Mouse (Mus musculus): ENCODE data around the gene Ppt2. TPM values are rescaled to one million over a fixed set of nuclear protein-coding genes. Genes with fewer than 3 reads are reported as not detected.
A peak's percentile ranks its signal among the peaks of the same experiment; 100 is the strongest.

Ppt2 gene
- polyA plus RNA-seq, 1 experiment from 2014 or later: 39.1 TPM

DNA sequence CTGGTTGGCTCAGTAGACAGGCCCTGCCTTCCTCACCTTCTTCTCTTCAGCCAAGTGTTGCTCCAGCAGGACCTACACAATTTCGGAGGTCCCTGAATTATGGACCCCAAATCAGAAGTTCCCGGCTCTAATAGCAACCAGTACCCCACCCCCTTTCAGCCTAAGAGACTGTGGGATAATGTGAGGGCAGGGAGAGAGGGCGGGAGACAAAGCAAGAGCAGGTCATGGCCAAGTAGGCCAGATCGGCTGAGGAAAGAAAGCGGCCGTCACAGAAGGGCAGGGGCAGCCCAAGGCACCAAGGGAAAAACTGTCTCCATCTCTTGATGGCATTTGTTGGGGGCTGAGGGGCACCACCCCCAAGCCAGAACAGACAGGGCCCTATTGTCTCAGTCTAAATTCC, 12.4 kb downstream of the Ppt2 start, which contains the start of gene Egfl8:
Gene Egfl8 (minus strand): TSS at position 101 of the 400 bp plus-strand sequence.
- H3K36me3 ChIP-seq: peaks cover 89% of the 10 kb centered on the region
- WGBS: 71% methylated on average over 6 of the region's 6 CpGs

DNA sequence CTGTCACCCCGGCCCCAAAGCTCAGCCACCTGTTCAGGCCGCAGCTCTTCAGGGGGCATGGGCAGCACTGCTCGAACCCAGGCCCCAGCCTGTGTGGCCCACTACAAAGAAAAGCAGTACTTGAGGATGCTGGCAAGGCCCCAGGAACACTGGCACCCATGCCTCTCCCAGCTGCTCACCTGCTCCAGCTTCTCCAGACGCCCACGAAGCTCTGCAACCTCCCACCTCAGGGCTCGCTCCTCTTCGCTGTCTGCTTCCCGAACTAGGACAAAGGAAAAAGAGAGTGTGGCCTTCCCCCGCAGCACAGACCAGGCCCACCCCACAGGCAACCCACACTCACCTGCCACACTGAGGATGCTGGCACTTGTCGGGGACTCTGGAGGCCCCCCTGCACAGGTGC, 14.5 kb downstream of the Ppt2 start:
- H3K27ac ChIP-seq: no peak overlapping the region
- peaks cover 4% of the 10 kb centered on the region; the same call in 1 of the 2 replicates for H3K4me1 ChIP-seq
- H3K9ac ChIP-seq: no peak overlapping the region
- H3K27me3 ChIP-seq: no peaks in the 10 kb centered on the region
- H3K9me3 ChIP-seq (replicated peaks): no peaks in the 10 kb centered on the region
- H3K4me3 ChIP-seq (replicated peaks): no peak overlapping the region
- H3K4me2 ChIP-seq: no peak overlapping the region
- WGBS: 89% methylated on average over 10 of the region's 10 CpGs
- no peak for ATAC-seq (replicated peaks; ENCODE audit: low FRiP score)
- H3K36me3 ChIP-seq: peaks cover 76% of the 10 kb centered on the region

More for the DNA sequence above, 12.4 kb downstream of the Ppt2 start, which contains the start of gene Egfl8:
- no peaks in the 10 kb centered on the region for H3K9me3 ChIP-seq (replicated peaks)
- H3K4me3 ChIP-seq (replicated peaks): no peak within 1 kb of the TSS
- no peak for ATAC-seq (replicated peaks; ENCODE audit: low FRiP score)
- no peak within 1 kb of the TSS for H3K4me2 ChIP-seq
- peak within 1 kb of the TSS; percentile 18; the same call in 1 of the 2 replicates for H3K27ac ChIP-seq
- no peak within 1 kb of the TSS for H3K9ac ChIP-seq
- H3K4me1 ChIP-seq: no peaks in the 10 kb centered on the region
- no peaks in the 10 kb centered on the region for H3K27me3 ChIP-seq

DNA sequence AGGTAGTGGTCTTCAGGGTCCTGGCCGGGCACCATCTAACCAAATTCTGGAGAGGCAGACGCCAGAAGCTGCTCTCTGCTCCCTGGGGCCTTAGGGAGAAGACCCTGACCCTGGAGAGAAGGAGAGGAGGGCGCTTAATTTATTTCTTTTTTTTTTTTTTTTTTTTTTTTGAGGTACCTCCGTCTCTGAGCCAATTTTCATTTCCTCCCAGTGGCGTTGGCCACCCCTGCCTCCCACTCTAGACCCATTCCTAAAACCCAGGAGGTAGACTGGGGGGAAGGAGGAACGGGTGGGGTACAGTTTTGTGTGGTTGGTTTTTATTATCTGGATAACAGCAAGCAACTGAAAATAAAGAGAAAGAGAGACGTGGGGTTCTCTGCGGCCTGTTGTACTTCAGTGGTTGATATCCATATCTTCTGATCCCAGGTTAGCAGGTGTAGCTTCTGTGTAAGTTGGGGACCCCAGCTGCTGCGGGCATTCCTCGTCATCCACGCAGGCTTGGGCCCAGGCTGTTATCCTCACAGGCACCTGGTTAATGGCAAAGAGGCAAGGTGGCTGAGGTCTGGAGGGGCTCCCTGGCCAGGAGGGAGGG, 15.2 kb downstream of the Ppt2 start:
- H3K9me3 ChIP-seq (replicated peaks): no peaks in the 10 kb centered on the region
- H3K4me1 ChIP-seq: peaks cover 11% of the 10 kb centered on the region
- H3K36me3 ChIP-seq: peaks cover 75% of the 10 kb centered on the region
- 83% methylated on average over 11 of the region's 11 CpGs for WGBS
- H3K9ac ChIP-seq: no peak overlapping the region
- no peak overlapping the region for H3K27ac ChIP-seq
- no peak for ATAC-seq (replicated peaks; ENCODE audit: low FRiP score)
- no peaks in the 10 kb centered on the region for H3K27me3 ChIP-seq
- H3K4me3 ChIP-seq (replicated peaks): no peak overlapping the region
- H3K4me2 ChIP-seq: no peak overlapping the region

DNA sequence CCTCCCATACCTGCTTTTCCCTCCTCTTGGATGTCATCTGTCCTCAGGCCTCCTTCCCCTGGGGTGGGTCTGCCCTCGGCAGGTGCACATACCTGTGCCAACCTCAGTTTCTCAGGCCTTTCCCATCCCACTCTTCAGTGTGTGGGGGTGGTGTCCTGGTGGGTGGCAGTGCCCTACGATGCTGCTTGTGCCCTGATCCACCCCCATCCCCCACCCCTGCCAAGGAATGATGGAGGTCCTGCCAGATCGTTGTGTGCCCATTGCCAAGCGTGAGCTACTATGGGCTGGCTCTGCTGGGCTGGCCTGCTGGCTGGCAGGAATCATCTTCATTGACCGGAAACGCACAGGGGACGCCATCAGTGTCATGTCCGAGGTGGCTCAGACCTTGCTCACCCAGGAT, 17.3 kb downstream of the Ppt2 start:
- Histone ChIP-seq H3K27ac (no peak overlapping the region), H3K9ac (no peak overlapping the region), H3K4me1 (peaks cover 29% of the 10 kb centered on the region), H3K27me3 (no peaks in the 10 kb centered on the region), H3K9me3 (replicated peaks) (no peaks in the 10 kb centered on the region), H3K4me2 (no peak overlapping the region), H3K4me3 (replicated peaks) (no peak overlapping the region), H3K36me3 (peaks cover 64% of the 10 kb centered on the region)
- no peak for ATAC-seq (replicated peaks; ENCODE audit: low FRiP score)
- 90% methylated on average over 8 of the region's 8 CpGs for WGBS

DNA sequence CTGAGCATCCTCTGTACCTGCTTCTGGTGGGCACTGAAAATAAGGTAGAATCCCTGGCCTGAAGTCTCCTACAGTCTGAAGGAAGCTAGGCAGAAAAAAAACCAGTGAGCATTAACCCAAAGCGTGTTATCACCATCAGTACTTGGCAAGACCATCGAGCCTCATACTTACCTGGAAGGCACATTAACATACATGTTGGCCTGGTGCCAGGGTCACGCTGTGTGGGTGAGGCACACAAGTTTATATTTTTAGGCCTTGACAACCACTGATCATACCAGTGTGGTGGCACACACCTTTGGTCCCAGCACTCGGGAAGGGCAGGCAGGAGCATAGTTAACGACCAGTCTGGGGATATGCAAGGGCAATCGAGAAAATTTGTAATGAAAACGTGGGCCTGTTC, 20.3 kb downstream of the Ppt2 start:
- 72% methylated on average over 7 of the region's 7 CpGs for WGBS
- H3K27ac ChIP-seq: peak overlapping the region; percentile 54
- H3K9ac ChIP-seq: no peak overlapping the region

DNA sequence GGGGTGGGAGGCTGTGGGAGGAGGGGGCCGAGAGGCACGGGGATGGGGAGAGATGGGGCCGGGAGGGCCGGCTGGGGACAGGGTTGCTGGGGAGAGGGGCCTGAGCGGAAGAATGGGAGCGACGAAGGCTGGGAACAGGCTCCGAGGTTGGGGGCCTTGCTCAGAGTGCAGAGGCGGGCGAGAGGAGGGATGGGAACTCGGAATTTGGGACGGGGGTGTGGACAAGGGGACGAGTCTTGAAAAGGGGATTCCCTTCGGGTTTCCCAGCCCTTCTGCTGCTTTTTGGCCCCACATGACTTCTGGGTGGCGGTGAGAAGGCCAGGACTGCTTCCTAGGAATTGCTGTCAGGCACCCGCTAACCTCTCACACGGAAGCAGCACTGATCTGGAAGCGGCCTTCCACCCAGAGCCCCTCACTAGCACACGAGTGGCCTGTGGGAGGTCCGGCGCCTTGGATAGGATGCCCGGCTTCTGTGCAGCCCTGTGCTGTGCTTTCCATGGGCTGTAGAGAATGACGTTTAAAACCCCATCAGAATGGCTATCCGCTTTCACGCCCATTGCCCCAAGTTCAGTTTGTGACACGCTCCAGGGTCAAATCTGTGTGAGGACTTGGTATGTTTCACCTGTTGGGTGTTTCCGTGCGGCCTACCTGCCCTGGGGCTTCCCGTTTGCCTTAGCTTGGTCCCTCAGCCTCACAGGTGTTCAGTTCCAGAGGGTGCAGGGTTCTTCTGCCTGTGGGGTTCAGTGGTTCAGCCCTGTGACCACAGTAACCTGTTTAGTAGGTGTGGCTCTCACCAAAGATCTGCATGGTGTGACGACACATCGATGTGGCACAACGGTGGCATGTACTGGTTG, 21.9 kb downstream of the Ppt2 start:
- H3K9ac ChIP-seq: peak overlapping the region; percentile 96
- no peaks in the 10 kb centered on the region for H3K27me3 ChIP-seq
- peak overlapping the region; percentile 96 for H3K27ac ChIP-seq
- H3K36me3 ChIP-seq: peaks cover 28% of the 10 kb centered on the region
- WGBS: 11% methylated on average over 32 of the region's 32 CpGs
- H3K4me3 ChIP-seq (replicated peaks): peak overlapping the region; percentile 88
- no peaks in the 10 kb centered on the region for H3K9me3 ChIP-seq (replicated peaks)
- peaks cover 54% of the 10 kb centered on the region for H3K4me1 ChIP-seq
- peak overlapping the region; percentile 85 for H3K4me2 ChIP-seq
- ATAC-seq (replicated peaks; ENCODE audit: low FRiP score): no peak

More for the DNA sequence above, 20.3 kb downstream of the Ppt2 start:
- peaks cover 35% of the 10 kb centered on the region for H3K36me3 ChIP-seq
- no peaks in the 10 kb centered on the region for H3K9me3 ChIP-seq (replicated peaks)
- H3K27me3 ChIP-seq: no peaks in the 10 kb centered on the region
- H3K4me2 ChIP-seq: 0 out of 2 replicates have a peak overlapping the region, but pooled peaks have one; percentile 3
- peaks cover 40% of the 10 kb centered on the region for H3K4me1 ChIP-seq
- no peak for ATAC-seq (replicated peaks; ENCODE audit: low FRiP score)
- no peak overlapping the region for H3K4me3 ChIP-seq (replicated peaks)

DNA sequence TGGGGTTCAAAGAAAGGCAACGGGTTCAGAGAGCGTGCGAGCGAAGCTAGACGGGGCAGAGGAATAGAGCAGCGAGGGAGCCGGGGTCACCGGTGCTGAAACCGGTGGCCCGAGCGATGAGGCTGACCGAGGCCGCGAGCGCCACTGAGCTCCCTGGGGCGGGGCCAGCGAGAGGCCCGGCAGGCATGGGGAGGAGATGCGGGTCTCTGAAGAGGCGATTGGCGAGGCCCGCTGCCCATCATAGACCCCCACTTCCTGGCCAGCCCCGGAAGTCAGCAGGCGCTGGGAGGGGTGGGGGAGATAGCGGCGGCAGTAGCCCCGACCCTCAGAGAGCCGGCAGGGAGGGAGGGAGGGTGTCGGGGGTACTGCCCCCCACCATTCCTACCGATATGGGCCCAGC, 22.7 kb downstream of the Ppt2 start:
- Histone ChIP-seq H3K27me3 (no peaks in the 10 kb centered on the region), H3K4me3 (replicated peaks) (peak overlapping the region; percentile 88), H3K4me1 (peaks cover 56% of the 10 kb centered on the region), H3K4me2 (peak overlapping the region; percentile 85), H3K9ac (peak overlapping the region; percentile 96), H3K36me3 (peaks cover 28% of the 10 kb centered on the region), H3K9me3 (replicated peaks) (no peaks in the 10 kb centered on the region), H3K27ac (peak overlapping the region; percentile 96)
- ATAC-seq (replicated peaks; ENCODE audit: low FRiP score): peak; percentile 57
- WGBS: 0% methylated on average over 29 of the region's 30 CpGs

DNA sequence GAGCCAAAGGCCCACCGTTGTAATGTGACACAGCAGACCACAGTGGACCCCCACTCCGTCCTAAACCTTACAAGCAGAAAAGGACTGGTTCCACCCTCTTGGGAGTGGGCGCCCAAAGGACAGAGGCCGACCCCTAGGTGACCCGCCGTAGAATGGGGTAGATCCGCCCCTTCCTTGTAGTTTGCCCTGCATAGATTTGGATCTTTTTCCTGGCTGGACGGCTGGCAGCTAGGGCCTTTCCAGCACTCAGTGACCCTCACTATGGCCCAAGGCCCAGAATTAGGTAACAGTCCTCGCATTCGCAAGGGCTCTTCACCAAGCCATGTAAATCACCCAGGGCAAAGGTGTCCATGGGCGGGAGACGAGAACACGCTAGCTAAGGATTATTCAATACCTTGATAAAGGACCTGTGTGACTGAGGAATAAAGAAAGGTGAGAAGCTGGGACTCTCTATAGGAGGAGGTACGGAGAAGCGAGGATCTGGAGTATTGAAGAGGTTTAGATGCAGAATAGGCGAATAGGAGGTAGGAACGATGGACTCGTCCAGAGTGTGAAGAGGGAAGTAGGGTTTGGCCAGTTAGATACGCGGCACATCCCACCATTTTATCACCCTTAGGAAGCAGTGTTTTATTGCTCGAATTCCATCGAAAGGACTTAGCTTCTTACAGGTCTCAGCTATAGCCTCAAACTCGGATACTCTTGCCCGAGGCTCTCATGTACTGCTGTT, 23.6 kb downstream of the Ppt2 start:
- Histone ChIP-seq H3K27ac (peak overlapping the region; percentile 96), H3K27me3 (no peaks in the 10 kb centered on the region), H3K9me3 (replicated peaks) (no peaks in the 10 kb centered on the region), H3K9ac (peak overlapping the region; percentile 96), H3K4me1 (peaks cover 64% of the 10 kb centered on the region), H3K4me2 (peak overlapping the region; percentile 85), H3K36me3 (peaks cover 31% of the 10 kb centered on the region), H3K4me3 (replicated peaks) (peak overlapping the region; percentile 88)
- 7% methylated on average over 24 of the region's 24 CpGs for WGBS
- no peak for ATAC-seq (replicated peaks; ENCODE audit: low FRiP score)

DNA sequence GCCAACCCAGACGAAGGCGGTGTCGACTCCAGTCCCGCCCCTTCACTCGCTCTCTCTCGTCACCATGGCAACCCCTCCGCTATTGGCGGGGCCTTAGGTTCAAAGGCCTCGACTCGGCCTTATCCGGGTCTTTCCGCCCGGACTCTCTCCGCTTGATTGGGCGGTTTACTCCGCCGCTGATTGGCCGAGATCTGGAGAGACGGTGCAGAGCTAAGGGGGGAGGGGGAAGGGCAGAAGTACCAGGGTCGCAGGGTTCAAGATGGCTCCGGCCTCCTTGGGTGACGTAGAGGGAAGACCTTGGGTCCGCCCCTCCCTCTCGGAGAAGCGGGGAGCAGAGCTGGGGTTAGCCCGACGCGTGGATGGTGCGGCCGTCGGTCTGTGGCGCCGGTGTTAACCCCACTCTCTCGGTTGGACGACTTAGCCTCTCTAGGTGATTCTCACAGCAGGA, 24.2 kb downstream of the Ppt2 start, which contains the start of gene Agpat1:
Gene Agpat1 (plus strand): TSS at position 202 of the 448 bp plus-strand sequence.
- peak; percentile 91 for ATAC-seq (replicated peaks; ENCODE audit: low FRiP score)
- peak within 1 kb of the TSS; percentile 96 for H3K9ac ChIP-seq
- H3K4me1 ChIP-seq: peaks cover 65% of the 10 kb centered on the region
- peaks cover 32% of the 10 kb centered on the region for H3K36me3 ChIP-seq
- no peaks in the 10 kb centered on the region for H3K27me3 ChIP-seq
- peak within 1 kb of the TSS; percentile 85 for H3K4me2 ChIP-seq
- no peaks in the 10 kb centered on the region for H3K9me3 ChIP-seq (replicated peaks)
- peak within 1 kb of the TSS; percentile 96 for H3K27ac ChIP-seq
- H3K4me3 ChIP-seq (replicated peaks): peak within 1 kb of the TSS; percentile 88
- under 1% methylated on average over 35 of the region's 35 CpGs for WGBS

DNA sequence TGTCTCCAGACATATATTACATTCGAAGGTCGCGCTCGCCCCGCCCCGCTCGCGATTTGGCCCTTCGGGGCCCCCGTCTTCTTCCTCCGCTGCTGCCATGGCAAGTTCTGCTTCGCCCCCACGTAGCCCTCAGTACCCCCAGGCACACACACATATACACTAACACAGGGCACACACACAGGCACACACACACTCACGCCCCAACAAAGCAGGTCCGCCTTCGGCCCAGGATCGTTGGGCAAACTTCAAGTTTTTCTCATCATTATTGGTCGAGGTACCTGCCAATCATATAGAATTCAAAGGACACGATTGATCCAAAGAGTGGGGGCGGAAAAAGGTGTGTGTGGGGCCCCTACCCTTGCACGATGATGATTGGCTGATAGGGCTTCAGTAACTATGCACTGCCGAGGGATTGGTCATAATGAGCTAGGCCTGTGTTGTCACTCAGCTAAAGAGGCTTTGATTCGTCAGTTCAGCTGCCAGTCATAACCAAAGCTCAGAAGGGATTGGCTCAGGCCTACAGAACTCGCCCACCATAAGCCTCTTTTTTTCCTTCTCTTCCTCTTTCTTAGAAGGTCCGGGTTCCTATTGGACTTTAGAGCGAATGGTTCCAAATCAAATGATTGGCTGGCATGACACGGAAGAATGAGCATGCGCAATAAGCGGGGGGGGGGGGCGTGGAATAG, 24.8 kb downstream of the Ppt2 start, which contains the start of gene Rnf5:
Gene Rnf5 (minus strand): TSS at position 316 of the 686 bp plus-strand sequence.
- peaks cover 67% of the 10 kb centered on the region for H3K4me1 ChIP-seq
- H3K4me3 ChIP-seq (replicated peaks): peak within 1 kb of the TSS; percentile 88
- H3K9me3 ChIP-seq (replicated peaks): no peaks in the 10 kb centered on the region
- no peaks in the 10 kb centered on the region for H3K27me3 ChIP-seq
- H3K4me2 ChIP-seq: peak within 1 kb of the TSS; percentile 85
- under 1% methylated on average over 30 of the region's 30 CpGs for WGBS
- peaks cover 32% of the 10 kb centered on the region for H3K36me3 ChIP-seq
- H3K9ac ChIP-seq: peak within 1 kb of the TSS; percentile 96
- ATAC-seq (replicated peaks; ENCODE audit: low FRiP score): peak; percentile 95
- H3K27ac ChIP-seq: peak within 1 kb of the TSS; percentile 96

DNA sequence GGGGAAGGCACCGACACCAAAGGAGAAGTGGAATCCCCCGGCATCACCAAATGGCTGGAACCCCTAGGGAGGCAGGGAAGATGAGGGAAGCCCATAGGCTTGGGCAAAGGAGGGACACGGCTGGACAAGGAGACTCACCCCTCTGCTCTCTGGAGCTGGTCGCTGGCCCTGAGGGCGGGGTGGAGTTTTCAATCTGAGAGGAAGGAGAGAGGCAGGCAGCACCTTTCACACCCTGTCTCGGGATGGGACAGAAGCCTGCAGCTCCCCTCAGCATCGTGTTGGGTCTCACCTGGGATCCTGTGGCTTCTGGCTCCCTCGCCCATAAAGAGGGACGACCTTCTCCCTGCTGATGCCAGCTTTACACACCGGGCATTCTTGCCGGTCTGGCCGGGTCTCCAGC, 26.5 kb downstream of the Ppt2 start:
- H3K4me3 ChIP-seq (replicated peaks): peak overlapping the region; percentile 88; the same call in 1 of the 2 replicates
- H3K9me3 ChIP-seq (replicated peaks): no peaks in the 10 kb centered on the region
- H3K4me1 ChIP-seq: peaks cover 65% of the 10 kb centered on the region
- 88% methylated on average over 12 of the region's 12 CpGs for WGBS
- peaks cover 27% of the 10 kb centered on the region for H3K36me3 ChIP-seq
- no peak overlapping the region for H3K27ac ChIP-seq
- no peak for ATAC-seq (replicated peaks; ENCODE audit: low FRiP score)
- H3K9ac ChIP-seq: no peak overlapping the region
- H3K4me2 ChIP-seq: peak overlapping the region; percentile 81
- no peaks in the 10 kb centered on the region for H3K27me3 ChIP-seq

Data from kidney, embryonic 15.5 days (tissue).